Mouse (Mus musculus) myocyte (in vitro differentiated cells): ENCODE measurements at regions not wholly inside any gene's neighbourhood (a gene's known extent, or its start where the extent isn't known, plus 50 kb on each side); places are given as distances from the start of the nearest gene placed in this dataset.

Experiments
- H3K27me3 ChIP-seq: one replicate; pipeline ENCODE4 v1.6.1; 2011; ENCODE audit not compliant: control insufficient read depth, insufficient read depth, insufficient read length
- H3K36me3 ChIP-seq: one replicate; pipeline ENCODE4 v1.6.1; 2011; ENCODE audit not compliant: control insufficient read depth, insufficient read depth
- H3K4me2 ChIP-seq: one replicate; pipeline ENCODE4 v1.6.1; 2011; ENCODE audit warnings: low read depth, control low read depth
- H3K4me3 ChIP-seq: one replicate; pipeline ENCODE4 v1.5.1; 2011; ENCODE audit warnings: mild to moderate bottlenecking, control low read depth, moderate library complexity
- H3K79me2 ChIP-seq: one replicate; pipeline ENCODE4 v1.6.1; 2011; ENCODE audit not compliant: control insufficient read depth, insufficient read depth
- H3ac ChIP-seq: one replicate; pipeline ENCODE4 v1.6.1; 2011; ENCODE audit not compliant: control insufficient read depth, insufficient read length
- CEBPB ChIP-seq: IDR thresholded peaks from 2 replicates; pipeline ENCODE4 v1.6.1; 2011; ENCODE audit warnings: mild to moderate bottlenecking, moderate library complexity; ENCODE audit not compliant: poor library complexity, insufficient read depth, severe bottlenecking
- E2F4 ChIP-seq: IDR thresholded peaks from one replicate; pipeline ENCODE4 v1.6.1; 2011; ENCODE audit warnings: mild to moderate bottlenecking, control low read depth, moderate library complexity; ENCODE audit not compliant: insufficient read depth
- MAX ChIP-seq: IDR thresholded peaks from one replicate; pipeline ENCODE4 v1.6.1; 2011; ENCODE audit warnings: low read depth, mild to moderate bottlenecking, control low read depth
- MYOD1 ChIP-seq, 3 experiments: IDR thresholded peaks; one replicate each; pipeline ENCODE4 v1.6.1; 2011; ENCODE audit warnings: control low read depth in 2 of 3, low read depth in 2 of 3, mild to moderate bottlenecking in 2 of 3, moderate library complexity in 1 of 3; ENCODE audit not compliant: insufficient read length in 2 of 3, control insufficient read depth in 1 of 3
- MYOG ChIP-seq, 3 experiments: IDR thresholded peaks; one replicate each; pipeline ENCODE4 v1.6.1; 2011; ENCODE audit warnings: control low read depth in 2 of 3, low read depth in 2 of 3, mild to moderate bottlenecking in 2 of 3; ENCODE audit not compliant: insufficient read length in 2 of 3, control insufficient read depth in 1 of 3, insufficient read depth in 1 of 3
- POLR2A ChIP-seq: IDR thresholded peaks from one replicate; pipeline ENCODE4 v1.6.1; 2011; ENCODE audit warnings: low read depth, mild to moderate bottlenecking, control low read depth, moderate library complexity; ENCODE audit not compliant: insufficient read length
- POLR2AphosphoS2 ChIP-seq: IDR thresholded peaks from one replicate; pipeline ENCODE4 v1.6.1; 2011; ENCODE audit warnings: low read depth, control low read depth; ENCODE audit not compliant: insufficient read length
- REST ChIP-seq: IDR thresholded peaks from one replicate; pipeline ENCODE4 v1.6.1; 2011; ENCODE audit warnings: mild to moderate bottlenecking, control low read depth, moderate library complexity; ENCODE audit not compliant: insufficient read depth, insufficient read length
- SRF ChIP-seq: IDR thresholded peaks from one replicate; pipeline ENCODE4 v1.6.1; 2011; ENCODE audit warnings: low read depth; ENCODE audit not compliant: control insufficient read depth, insufficient read length
- TCF12 ChIP-seq: IDR thresholded peaks from one replicate; pipeline ENCODE4 v1.6.1; 2011; ENCODE audit warnings: mild to moderate bottlenecking, control low read depth; ENCODE audit not compliant: poor library complexity, insufficient read depth, severe bottlenecking
- TCF3 ChIP-seq: IDR thresholded peaks from one replicate; pipeline ENCODE4 v1.6.1; 2011; ENCODE audit warnings: low read depth, control low read depth; ENCODE audit not compliant: insufficient read length
- USF1 ChIP-seq: IDR thresholded peaks from one replicate; pipeline ENCODE4 v1.6.1; 2011; ENCODE audit warnings: low read depth, mild to moderate bottlenecking, control low read depth, moderate library complexity

DNA sequence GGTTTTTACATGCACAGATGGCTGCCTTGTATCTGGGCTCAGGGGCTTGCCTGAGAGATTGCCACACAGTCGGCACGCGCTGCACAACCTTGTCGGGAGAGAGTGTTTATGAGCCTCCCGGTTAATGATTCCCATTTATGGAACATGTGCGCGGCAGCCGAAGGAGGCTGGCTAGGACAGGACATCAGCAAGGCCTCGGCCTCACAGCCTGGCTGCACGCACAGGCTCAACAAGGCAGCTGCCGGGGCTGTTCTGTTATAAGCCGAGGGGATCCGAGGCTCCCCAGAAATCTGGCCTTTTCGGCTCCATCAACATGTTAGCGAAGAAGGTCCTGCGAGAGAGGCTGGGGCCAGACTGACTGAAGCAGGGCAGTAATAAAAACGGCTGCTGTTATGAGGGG lies 86.3 kb upstream of the Rbpj start:
- TF ChIP-seq USF1 (no peak), MAX (no peak), E2F4 (no peak), CEBPB (no peak), POLR2AphosphoS2 (no peak), REST (no peak), SRF (no peak)
- H3K4me2 ChIP-seq, result no peak overlapping the region
- H3K79me2 ChIP-seq, result no peaks in the 10 kb centered on the region
- H3K4me3 ChIP-seq, result no peak overlapping the region
- no peaks in the 10 kb centered on the region for H3K36me3 ChIP-seq
- H3K27me3 ChIP-seq, result no peaks in the 10 kb centered on the region
- H3ac ChIP-seq, result no peak overlapping the region

GRCm38 (mm10) chr5:53380203-53380602 lies 85.7 kb upstream of the Rbpj start:
- no peak overlapping the region for H3K4me3 ChIP-seq
- H3K79me2 ChIP-seq, result no peaks in the 10 kb centered on the region
- H3K27me3 ChIP-seq, result no peaks in the 10 kb centered on the region
- H3K4me2 ChIP-seq, result no peak overlapping the region
- H3K36me3 ChIP-seq, result no peaks in the 10 kb centered on the region
- TF ChIP-seq TCF3 (no peak), REST (no peak), POLR2AphosphoS2 (no peak), E2F4 (no peak), MYOD1 (IDR thresholded peaks at IDR 0.05; ENCODE audit: control insufficient read depth in 1 of 3, insufficient read length in 2 of 3, low read depth in 2 of 3) (no peak), MYOG (IDR thresholded peaks at IDR 0.05; ENCODE audit: control insufficient read depth in 1 of 3, insufficient read depth in 1 of 3, insufficient read length in 2 of 3, low read depth in 2 of 3) (no peak), POLR2A (no peak), USF1 (no peak), SRF (no peak), TCF12 (no peak), CEBPB (no peak), MAX (no peak)
- H3ac ChIP-seq, result no peak overlapping the region

DNA sequence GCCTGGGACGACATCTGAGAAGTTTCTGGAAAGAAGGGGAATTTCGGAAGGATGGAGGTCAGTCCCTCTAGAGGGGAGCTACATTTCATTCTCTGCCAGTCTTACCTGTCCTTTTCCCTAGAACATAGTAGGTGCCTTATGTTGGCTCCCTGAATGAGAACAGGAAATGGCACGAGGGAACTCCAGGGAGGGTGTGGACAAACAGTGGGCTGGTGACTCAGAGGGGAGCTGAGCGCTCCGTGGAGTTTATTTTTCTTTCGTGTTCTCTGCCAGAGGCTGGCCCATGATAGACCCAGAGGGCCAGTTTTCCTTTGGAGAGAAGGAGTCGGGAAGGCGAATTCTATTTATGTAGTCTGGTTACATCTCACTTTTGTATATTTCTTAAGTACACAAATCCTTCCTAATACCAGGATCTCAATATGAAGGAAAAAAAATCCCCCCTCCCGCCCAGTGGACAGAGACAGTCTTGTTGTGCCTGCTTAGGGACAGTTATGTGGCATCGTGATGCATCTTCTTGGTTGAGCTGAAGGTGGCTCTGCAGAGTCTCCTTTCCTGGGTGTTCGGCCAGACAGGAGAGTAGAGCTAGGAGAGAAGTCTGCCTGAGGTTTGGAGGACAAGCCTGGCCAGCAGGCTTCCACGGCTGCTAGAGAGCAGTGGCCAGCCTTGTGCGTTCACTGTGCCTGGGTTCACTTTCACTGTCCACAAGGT lies 84.3 kb upstream of the Rbpj start:
- no peaks in the 10 kb centered on the region for H3K36me3 ChIP-seq
- H3K4me2 ChIP-seq, result peak overlapping the region; percentile 68
- H3K4me3 ChIP-seq, result no peak overlapping the region
- no peak overlapping the region for H3ac ChIP-seq
- H3K27me3 ChIP-seq, result no peaks in the 10 kb centered on the region
- TF ChIP-seq SRF (no peak), POLR2AphosphoS2 (no peak), USF1 (no peak), MYOD1 (IDR thresholded peaks at IDR 0.05; ENCODE audit: control insufficient read depth in 1 of 3, insufficient read length in 2 of 3, low read depth in 2 of 3) (no peak), MAX (no peak), E2F4 (no peak), CEBPB (no peak), TCF3 (no peak), MYOG (IDR thresholded peaks at IDR 0.05; ENCODE audit: control insufficient read depth in 1 of 3, insufficient read depth in 1 of 3, insufficient read length in 2 of 3, low read depth in 2 of 3) (no peak), REST (no peak), POLR2A (no peak), TCF12 (no peak)
- no peaks in the 10 kb centered on the region for H3K79me2 ChIP-seq

DNA sequence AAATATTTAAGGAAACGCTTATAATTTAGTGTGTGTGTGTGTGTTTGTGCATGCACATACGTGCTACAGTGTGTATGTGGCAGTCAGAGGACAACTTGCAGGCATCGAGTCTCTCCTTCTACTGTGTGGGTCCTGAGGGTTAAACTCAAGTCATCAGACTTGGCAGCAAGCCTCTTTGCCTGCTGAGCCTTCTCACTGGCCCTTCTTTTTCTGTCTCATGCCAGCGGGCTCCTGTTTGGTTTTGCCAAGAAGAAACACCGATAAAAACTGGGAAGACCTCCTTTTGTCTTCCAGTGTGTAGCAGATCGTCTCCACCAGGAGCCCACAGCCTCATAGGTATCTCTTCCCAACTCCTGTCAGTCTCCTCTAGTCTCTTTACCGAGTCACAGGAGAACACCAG lies 81.9 kb upstream of the Rbpj start:
- TF ChIP-seq MAX (no peak), POLR2A (no peak), MYOD1 (IDR thresholded peaks at IDR 0.05; ENCODE audit: control insufficient read depth in 1 of 3, insufficient read length in 2 of 3, low read depth in 2 of 3) (no peak), SRF (no peak), TCF12 (no peak), E2F4 (no peak), REST (no peak), TCF3 (no peak), USF1 (no peak), CEBPB (no peak), MYOG (IDR thresholded peaks at IDR 0.05; ENCODE audit: control insufficient read depth in 1 of 3, insufficient read depth in 1 of 3, insufficient read length in 2 of 3, low read depth in 2 of 3) (no peak), POLR2AphosphoS2 (no peak)
- Histone ChIP-seq H3K4me3 (no peak overlapping the region), H3K4me2 (no peak overlapping the region), H3ac (no peak overlapping the region), H3K27me3 (no peaks in the 10 kb centered on the region), H3K79me2 (no peaks in the 10 kb centered on the region), H3K36me3 (no peaks in the 10 kb centered on the region)
